Mouse (Mus musculus) bone marrow, adult 2 months (tissue): ENCODE measurements around the gene Col7a1.

Experiments used
- CTCF ChIP-seq: fragments of 200-500 bp; IDR thresholded peaks from 2 replicates; pipeline ENCODE4 v1.5.1; 2011; ENCODE audit warnings: low read length, control low read depth; ENCODE audit not compliant: control insufficient read depth, insufficient read depth
- POLR2A ChIP-seq: fragments of 200-500 bp; IDR thresholded peaks from 2 replicates; pipeline ENCODE4 v1.6.1; 2011; ENCODE audit warnings: low read depth, mild to moderate bottlenecking, control low read depth, low read length, borderline replicate concordance; ENCODE audit not compliant: control insufficient read depth

- no peak for TF ChIP-seq CTCF
- TF ChIP-seq POLR2A = no peak
These were observed 77.6 kb downstream of the Col7a1 start for GRCm38 (mm10) chr9:109031001-109031400.
